Mouse (Mus musculus) erythroblast, embryonic 14.5 days (primary cell): ENCODE measurements at regions not wholly inside any gene's neighbourhood (a gene's known extent, or its start where the extent isn't known, plus 50 kb on each side); places are given as distances from the start of the nearest gene placed in this dataset.

Experiments
- H3K27me3 ChIP-seq: 2 replicates; pipeline ENCODE4 v1.6.1; 2012; ENCODE audit warnings: inconsistent platforms; ENCODE audit not compliant: control insufficient read depth
- H3K36me3 ChIP-seq: 2 replicates; pipeline ENCODE4 v1.6.1; 2012; ENCODE audit warnings: mild to moderate bottlenecking, inconsistent platforms; ENCODE audit not compliant: control insufficient read depth
- H3K4me1 ChIP-seq: 2 replicates; pipeline ENCODE4 v1.6.1; 2012; ENCODE audit warnings: inconsistent platforms; ENCODE audit not compliant: control insufficient read depth
- H3K4me3 ChIP-seq: replicated peaks from 2 replicates; pipeline ENCODE3; 2012; ENCODE audit warnings: moderate library complexity, mild to moderate bottlenecking, inconsistent platforms
- H3K9me3 ChIP-seq: 2 replicates; pipeline ENCODE4 v1.6.1; 2012; ENCODE audit warnings: low read length, inconsistent platforms, mixed read lengths; ENCODE audit not compliant: control insufficient read depth
- GATA1 ChIP-seq: IDR thresholded peaks from 2 replicates; pipeline ENCODE4 v1.6.1; 2012; ENCODE audit warnings: low read length, inconsistent platforms, mixed read lengths
- TAL1 ChIP-seq: IDR thresholded peaks from 3 replicates; pipeline ENCODE4 v1.6.1; 2012; ENCODE audit warnings: low read length, inconsistent platforms, mixed read lengths

DNA sequence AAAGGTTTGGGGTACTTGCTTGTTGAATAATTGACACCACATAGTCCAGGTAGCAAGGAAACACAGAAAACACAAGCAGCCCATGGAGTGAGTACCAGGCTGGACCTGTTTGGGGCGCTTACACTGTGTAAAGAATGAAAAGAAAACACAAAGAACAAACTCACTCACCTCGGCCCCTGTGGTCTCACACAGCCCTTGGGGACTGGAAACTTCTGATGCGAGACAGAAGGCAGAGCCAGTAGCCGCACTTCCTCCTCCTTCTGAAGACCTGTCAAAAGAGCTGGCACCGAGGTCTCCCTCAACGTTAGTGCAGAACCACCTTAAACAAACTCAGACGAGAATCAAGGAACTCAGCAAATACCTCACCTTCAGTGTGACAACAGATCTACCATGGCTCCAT lies 558.2 kb downstream of the Lmo4 start:
- Histone ChIP-seq H3K4me3 (no peak overlapping the region), H3K9me3 (peaks cover 4% of the 10 kb centered on the region; the same call in 1 of the 2 replicates), H3K4me1 (no peaks in the 10 kb centered on the region), H3K27me3 (no peaks in the 10 kb centered on the region), H3K36me3 (no peaks in the 10 kb centered on the region)
- TF ChIP-seq GATA1 (no peak), TAL1 (no peak)

DNA sequence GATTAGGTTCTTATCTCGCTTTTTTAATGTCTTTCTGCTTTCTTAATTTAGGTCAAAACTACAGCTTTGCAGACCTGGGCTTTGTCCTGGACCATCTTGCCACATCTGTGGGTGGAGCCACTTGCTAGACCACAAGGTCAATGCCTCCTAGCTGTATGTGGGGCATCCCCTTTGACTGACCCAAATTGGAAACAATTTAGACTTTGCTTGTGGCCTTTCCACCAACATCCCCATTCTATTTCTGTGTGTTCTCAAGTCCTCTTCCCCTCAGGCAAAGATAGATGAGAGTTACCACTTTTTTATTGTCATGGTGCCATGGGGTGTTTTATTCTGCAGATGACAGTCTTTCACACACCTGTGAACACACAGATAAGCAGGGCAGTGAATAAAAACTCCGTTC lies 572.0 kb downstream of the Lmo4 start:
- H3K27me3 ChIP-seq = no peaks in the 10 kb centered on the region
- no peak overlapping the region for H3K4me3 ChIP-seq
- no peak for TF ChIP-seq TAL1
- no peak for TF ChIP-seq GATA1
- H3K9me3 ChIP-seq = peaks cover 2% of the 10 kb centered on the region; the same call in 1 of the 2 replicates
- H3K36me3 ChIP-seq = no peaks in the 10 kb centered on the region
- H3K4me1 ChIP-seq = no peaks in the 10 kb centered on the region

DNA sequence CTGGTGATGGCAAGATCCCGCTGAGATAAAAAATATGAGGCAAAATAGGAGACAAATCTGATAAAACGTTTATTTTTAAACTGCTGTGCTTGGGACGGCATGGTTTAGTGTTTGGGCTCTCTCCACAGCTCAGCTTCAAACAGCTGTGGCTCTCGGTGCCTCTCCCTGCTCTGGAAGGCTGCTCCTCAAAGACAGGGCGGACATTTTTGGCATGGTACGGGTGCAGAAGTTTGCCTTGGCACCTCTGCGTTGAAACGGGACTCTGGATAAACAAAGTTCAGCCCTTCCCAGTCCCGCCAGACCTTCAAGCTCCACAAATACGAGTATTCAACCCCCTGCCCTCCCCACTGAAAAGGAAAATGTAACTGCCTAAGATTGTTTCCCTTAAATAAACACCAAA lies 573.8 kb downstream of the Lmo4 start:
- H3K4me3 ChIP-seq = no peak overlapping the region

DNA sequence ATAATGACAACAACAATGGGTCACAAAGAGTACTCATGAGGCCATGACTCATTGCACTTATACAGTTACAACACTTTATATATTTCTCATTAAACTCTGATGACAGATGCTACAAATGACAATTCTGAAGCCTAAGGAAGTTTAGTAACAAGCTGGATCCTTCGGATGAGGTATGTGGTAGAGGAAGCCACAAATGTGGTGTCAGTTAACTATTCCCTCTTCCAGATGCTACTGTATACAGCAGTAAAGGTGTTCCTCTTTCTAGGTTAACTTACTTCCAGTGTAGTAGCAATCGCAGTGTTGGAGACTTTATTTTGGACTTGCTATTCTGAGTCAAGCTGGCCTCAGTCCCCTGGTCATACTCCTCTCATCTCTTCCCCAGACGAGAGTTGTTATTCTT lies 580.1 kb downstream of the Lmo4 start:
- no peaks in the 10 kb centered on the region for H3K27me3 ChIP-seq
- no peaks in the 10 kb centered on the region for H3K36me3 ChIP-seq
- H3K4me3 ChIP-seq = no peak overlapping the region
- H3K4me1 ChIP-seq = no peaks in the 10 kb centered on the region
- TF ChIP-seq GATA1 = no peak
- TF ChIP-seq TAL1 = no peak
- H3K9me3 ChIP-seq = no peaks in the 10 kb centered on the region

More for the DNA sequence above, 573.8 kb downstream of the Lmo4 start:
- no peaks in the 10 kb centered on the region for H3K27me3 ChIP-seq
- H3K9me3 ChIP-seq = peaks cover 2% of the 10 kb centered on the region; the same call in 1 of the 2 replicates
- no peaks in the 10 kb centered on the region for H3K36me3 ChIP-seq
- H3K4me1 ChIP-seq = no peaks in the 10 kb centered on the region
- TF ChIP-seq GATA1 = no peak
- no peak for TF ChIP-seq TAL1

DNA sequence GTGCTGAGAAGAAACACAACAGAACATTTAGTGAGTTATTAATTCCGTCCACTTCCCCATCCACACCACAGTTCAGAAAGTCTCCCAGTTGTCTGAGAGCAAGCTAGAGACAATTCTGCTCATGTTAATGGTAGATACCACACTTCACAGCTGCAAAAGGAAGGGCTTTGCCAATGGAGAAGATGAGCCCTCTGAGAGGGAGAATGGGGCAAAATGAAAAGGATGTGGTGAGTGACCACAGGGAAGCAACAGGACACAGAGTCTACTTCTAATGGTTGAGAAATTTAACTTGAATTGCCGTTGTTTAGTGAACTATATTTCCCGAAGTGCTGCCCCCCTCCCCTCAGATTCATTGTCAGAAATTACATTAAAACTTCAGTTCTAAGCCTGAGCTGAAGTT lies 582.7 kb downstream of the Lmo4 start:
- Histone ChIP-seq H3K4me3 (no peak overlapping the region), H3K36me3 (no peaks in the 10 kb centered on the region), H3K9me3 (no peaks in the 10 kb centered on the region), H3K27me3 (no peaks in the 10 kb centered on the region), H3K4me1 (no peaks in the 10 kb centered on the region)
- TF ChIP-seq GATA1 (no peak), TAL1 (no peak)

DNA sequence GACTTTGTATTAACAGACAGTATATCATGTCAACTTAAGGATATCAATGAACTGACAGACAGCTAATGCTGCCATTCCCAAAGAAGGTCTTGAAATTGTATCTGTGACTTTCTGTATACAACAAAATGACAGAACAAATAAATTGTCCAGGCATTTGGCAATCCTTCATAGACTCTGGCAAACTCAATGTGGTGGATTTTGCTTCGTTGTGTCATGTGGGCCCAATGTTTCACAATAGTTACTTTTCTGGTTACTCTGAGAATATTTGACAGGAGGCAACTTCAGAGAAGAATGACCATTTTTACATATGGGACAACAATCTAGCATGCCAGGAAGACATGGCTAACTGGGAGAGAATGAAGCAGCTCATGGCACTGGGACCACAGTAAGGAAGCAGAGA lies 585.9 kb downstream of the Lmo4 start:
- Histone ChIP-seq H3K4me3 (no peak overlapping the region), H3K27me3 (no peaks in the 10 kb centered on the region), H3K36me3 (no peaks in the 10 kb centered on the region), H3K4me1 (no peaks in the 10 kb centered on the region), H3K9me3 (no peaks in the 10 kb centered on the region)
- TF ChIP-seq GATA1 = no peak
- TF ChIP-seq TAL1 = no peak

DNA sequence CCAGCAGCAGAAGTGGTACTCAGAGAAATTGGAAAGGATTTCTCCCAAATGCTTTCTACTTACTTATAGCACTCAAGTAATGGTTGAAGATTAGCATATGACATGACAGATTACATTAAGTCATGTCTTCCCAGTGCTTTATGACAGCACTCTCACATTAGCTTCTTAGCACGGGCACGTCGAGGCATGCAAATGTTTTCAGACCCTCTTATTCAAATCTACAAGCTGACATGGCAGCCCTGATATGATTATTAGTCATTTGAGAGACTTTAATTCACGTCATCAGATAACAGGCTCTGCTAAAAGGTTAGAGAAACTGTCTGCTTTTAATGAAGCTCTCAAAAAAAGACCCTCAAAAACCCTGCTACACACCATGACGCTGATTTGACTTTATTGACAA lies 590.1 kb downstream of the Lmo4 start:
- Histone ChIP-seq H3K4me3 (no peak overlapping the region), H3K36me3 (no peaks in the 10 kb centered on the region), H3K4me1 (no peaks in the 10 kb centered on the region), H3K9me3 (no peaks in the 10 kb centered on the region), H3K27me3 (no peaks in the 10 kb centered on the region)
- TF ChIP-seq GATA1 (no peak), TAL1 (no peak)

DNA sequence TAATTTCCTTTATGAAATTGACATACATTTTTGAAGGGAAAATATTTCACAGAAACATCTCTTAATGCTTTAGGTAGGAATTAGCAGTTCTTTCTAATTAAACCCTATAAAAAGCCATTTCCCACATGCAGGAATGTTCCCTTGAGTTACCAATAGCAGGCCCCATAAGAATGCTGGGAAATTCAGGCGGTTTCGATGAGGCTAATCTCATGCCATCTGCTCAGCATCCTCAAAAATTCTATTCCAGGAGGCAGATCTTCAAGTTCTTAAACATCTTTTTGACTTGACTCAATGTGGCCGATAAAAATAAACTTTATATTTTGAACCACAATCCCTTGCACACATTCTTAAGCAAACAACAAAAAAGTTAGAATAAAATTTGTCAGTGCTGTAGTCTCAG lies 591.0 kb downstream of the Lmo4 start:
- TF ChIP-seq TAL1 = no peak
- TF ChIP-seq GATA1 = no peak

DNA sequence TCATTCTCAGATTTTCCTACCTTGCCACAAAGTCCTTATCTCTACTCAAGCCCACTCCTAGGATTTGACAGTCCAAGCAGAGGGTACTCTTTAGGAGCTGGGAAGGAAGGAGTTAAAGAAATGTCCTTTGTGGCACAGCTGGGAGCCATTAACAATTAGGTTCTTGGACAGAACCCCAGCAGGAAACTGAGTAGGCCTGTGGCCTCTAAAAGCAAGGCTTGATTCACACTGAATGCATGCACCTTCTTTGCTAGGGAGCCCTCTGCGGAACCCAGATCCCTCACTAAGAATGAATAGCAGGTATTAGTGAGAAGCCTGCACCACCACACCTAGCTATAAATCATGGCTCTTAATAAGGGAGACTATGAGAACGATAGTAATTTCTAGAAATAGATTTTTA lies 595.3 kb downstream of the Lmo4 start:
- no peaks in the 10 kb centered on the region for H3K36me3 ChIP-seq
- TF ChIP-seq TAL1 = no peak
- no peak for TF ChIP-seq GATA1
- H3K4me3 ChIP-seq = no peak overlapping the region
- no peaks in the 10 kb centered on the region for H3K9me3 ChIP-seq
- no peaks in the 10 kb centered on the region for H3K4me1 ChIP-seq
- no peaks in the 10 kb centered on the region for H3K27me3 ChIP-seq

More for the DNA sequence above, 591.0 kb downstream of the Lmo4 start:
- no peaks in the 10 kb centered on the region for H3K4me1 ChIP-seq
- H3K36me3 ChIP-seq = no peaks in the 10 kb centered on the region
- H3K9me3 ChIP-seq = no peaks in the 10 kb centered on the region
- H3K27me3 ChIP-seq = no peaks in the 10 kb centered on the region
- no peak overlapping the region for H3K4me3 ChIP-seq

DNA sequence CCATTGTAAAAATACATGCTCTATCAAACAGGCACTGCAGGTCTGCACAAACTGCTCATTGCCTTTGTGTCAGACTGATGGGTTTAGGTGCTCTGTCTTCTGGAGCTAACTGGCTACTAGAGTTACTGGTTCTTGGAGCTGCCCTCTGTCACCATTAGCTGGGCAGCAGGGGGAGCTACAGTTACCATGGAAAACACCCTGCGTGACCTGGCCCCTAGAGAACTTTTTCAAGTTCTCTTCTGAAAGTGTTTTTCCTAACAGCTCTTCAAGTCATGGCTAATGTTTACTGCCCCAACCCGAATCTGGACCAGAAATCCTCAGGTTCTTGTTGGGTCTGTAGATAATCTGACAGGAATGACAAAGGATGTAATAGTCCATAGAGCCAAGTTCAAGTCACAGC lies 605.9 kb downstream of the Lmo4 start:
- Histone ChIP-seq H3K27me3 (no peaks in the 10 kb centered on the region), H3K4me1 (no peaks in the 10 kb centered on the region), H3K36me3 (no peaks in the 10 kb centered on the region), H3K9me3 (no peaks in the 10 kb centered on the region), H3K4me3 (no peak overlapping the region)
- no peak for TF ChIP-seq GATA1
- TF ChIP-seq TAL1 = no peak
